Mouse (Mus musculus): ENCODE results near the gene Srms. TPM values are rescaled to one million over a fixed set of nuclear protein-coding genes. Genes with fewer than 3 reads are reported as not detected.

Srms gene
- total RNA-seq, 2 experiments from 2014 or later: 0.30 to 0.35 TPM

GRCm38 (mm10) chr2:181186635-181187034 lies 26.4 kb downstream of the Srms start:
- intact Hi-C loops (cut with DNase I): loop anchor here (1.0 to 2.0 kb wide), 2 partner anchors 120 to 148 kb away; no protein-coding TSS in a partner anchor
- peak; percentile 91 to 93 for DNase-seq (ENCODE audit: low spot score in 2 of 2)

- DNase-seq (ENCODE audit: low spot score in 2 of 2): peak in 1 of 2 experiments; percentile 18
- intact Hi-C loops (cut with DNase I): no loop called here
Measured at GRCm38 (mm10) chr2:181180898-181181297, 32.1 kb downstream of the Srms start.

GRCm38 (mm10) chr2:181178471-181178870 lies 34.5 kb downstream of the Srms start:
- no peak for DNase-seq (ENCODE audit: low spot score in 2 of 2)
- intact Hi-C loops (cut with DNase I): no loop called here

- no peak for DNase-seq (ENCODE audit: low spot score in 2 of 2)
- intact Hi-C loops (cut with DNase I): no loop called here
Measured at GRCm38 (mm10) chr2:181178015-181178414, 35.0 kb downstream of the Srms start.

- intact Hi-C loops (cut with DNase I): no loop called here
- no peak for DNase-seq (ENCODE audit: low spot score in 2 of 2)
Measured at GRCm38 (mm10) chr2:181174646-181175045, 38.3 kb downstream of the Srms start.

GRCm38 (mm10) chr2:181166469-181166868 lies 46.5 kb downstream of the Srms start:
- no peak for DNase-seq (ENCODE audit: low spot score in 2 of 2)
- intact Hi-C loops (cut with DNase I): no loop called here

GRCm38 (mm10) chr2:181160821-181161220 lies 52.2 kb downstream of the Srms start:
- intact Hi-C loops (cut with DNase I): no loop called here
- no peak for DNase-seq (ENCODE audit: low spot score in 2 of 2)

- DNase-seq (ENCODE audit: low spot score in 2 of 2): peak; percentile 77 to 86
- intact Hi-C loops (cut with DNase I): no loop called here
Measured at GRCm38 (mm10) chr2:181159771-181160170, 53.2 kb downstream of the Srms start.

- DNase-seq (ENCODE audit: low spot score in 2 of 2): peak; percentile 86 to 94
- intact Hi-C loops (cut with DNase I): no loop called here
Measured at GRCm38 (mm10) chr2:181159091-181159514, 53.9 kb downstream of the Srms start.

- DNase-seq (ENCODE audit: low spot score in 2 of 2): no peak
- intact Hi-C loops (cut with DNase I): no loop called here
Measured at GRCm38 (mm10) chr2:181158471-181158870, 54.5 kb downstream of the Srms start.

- intact Hi-C loops (cut with DNase I): loop anchor here (2.0 kb wide), 1 partner anchor 37 kb away; no protein-coding TSS in a partner anchor
- no peak for DNase-seq (ENCODE audit: low spot score in 2 of 2)
Measured at GRCm38 (mm10) chr2:181157716-181158302, 55.2 kb downstream of the Srms start.

- intact Hi-C loops (cut with DNase I): loop anchor here (2.0 kb wide), 1 partner anchor 36 kb away; no protein-coding TSS in a partner anchor
- DNase-seq (ENCODE audit: low spot score in 2 of 2): no peak
Measured at GRCm38 (mm10) chr2:181157180-181157579, 55.8 kb downstream of the Srms start.

GRCm38 (mm10) chr2:181156248-181157121 lies 56.5 kb downstream of the Srms start, which contains the start of gene Eef1a2:
Gene Eef1a2, minus strand, starts transcription at chr2:181157014.
- intact Hi-C loops (cut with DNase I): loop anchor here (2.0 kb wide), 1 partner anchor 36 kb away; no protein-coding TSS in a partner anchor
- DNase-seq (ENCODE audit: low spot score in 2 of 2): peak; percentile 86 to 88

GRCm38 (mm10) chr2:181155801-181156200 lies 57.2 kb downstream of the Srms start:
- intact Hi-C loops (cut with DNase I): loop anchor here (2.0 kb wide), 1 partner anchor 35 kb away; no protein-coding TSS in a partner anchor
- DNase-seq (ENCODE audit: low spot score in 2 of 2): no peak

Other genes starting within 250 kb of the Srms start
- 100 to 1,000 TPM; 136 to 137 TPM for gene Arfgap1, start 246.0 kb downstream of the Srms start, total RNA-seq (2021)
- gene Col20a1, start 226.7 kb downstream of the Srms start, total RNA-seq (2021): 1 to 10 TPM; 1.6 to 2.4 TPM
- 10 to 100 TPM; 34.3 to 41.3 TPM for gene Chrna4, start 169.6 kb downstream of the Srms start, total RNA-seq (2021)
- 100 to 1,000 TPM; 179 to 188 TPM for gene Kcnq2, start 77.9 kb downstream of the Srms start, total RNA-seq (2021)
- gene Eef1a2, start 56.2 kb downstream of the Srms start, total RNA-seq (2021): 1,000 to 10,000 TPM; 1,193 to 1,221 TPM
- gene Ppdpf, start 25.9 kb downstream of the Srms start, total RNA-seq (2021): 100 to 1,000 TPM; 114 to 118 TPM
- under 1 TPM in 1 of 2 experiments, not detected in 1; 0.08 TPM for gene Ptk6, start 10.4 kb downstream of the Srms start, total RNA-seq (2021)
- gene Fndc11, start 6.8 kb upstream of the Srms start, total RNA-seq (2021): not detected
- gene Helz2, start 28.8 kb upstream of the Srms start, total RNA-seq (2021): 1 to 10 TPM; 1.8 to 2.1 TPM
- 10 to 100 TPM; 18.3 to 20.0 TPM for gene Gmeb2, start 74.8 kb upstream of the Srms start, total RNA-seq (2021)
- gene Stmn3, start 101.3 kb upstream of the Srms start, total RNA-seq (2021): 100 to 1,000 TPM; 839 to 875 TPM
- gene Rtel1, start 106.6 kb upstream of the Srms start, total RNA-seq (2021): 10 to 100 TPM; 23.3 to 24.8 TPM
- gene Zgpat, start 151.7 kb upstream of the Srms start, total RNA-seq (2021): 10 to 100 TPM; 62.1 to 63.3 TPM
- gene Arfrp1, start 152.2 kb upstream of the Srms start, total RNA-seq (2021): 10 to 100 TPM; 36.4 to 42.5 TPM
- gene Lime1, start 166.9 kb upstream of the Srms start, total RNA-seq (2021): 10 to 100 TPM; 31.3 to 35.1 TPM
- 10 to 100 TPM; 14.3 to 16.9 TPM for gene Zbtb46, start 246.2 kb upstream of the Srms start, total RNA-seq (2021)

All from left cerebral cortex, postnatal 14 days (tissue).